Mouse (Mus musculus) heart, embryonic 12.5 days (tissue): ENCODE results near the gene Galnt18. TPM values are rescaled to one million over a fixed set of nuclear protein-coding genes. Genes with fewer than 3 reads are reported as not detected.

Experiments used
- ATAC-seq: fragments of 200-750 bp; cut with Nextera tagmentation; 2 replicates; pipeline ENCODE4 v1.8.0; 2017; ENCODE audit warnings: moderate TSS enrichment, moderate library complexity; ENCODE audit not compliant: insufficient number of reproducible peaks, low FRiP score
- H3K27ac ChIP-seq: fragments of 300-500 bp; sonication (generic); 2 replicates; pipeline ENCODE4 v1.5.1; 2016; ENCODE audit warnings: mild to moderate bottlenecking, moderate library complexity; ENCODE audit not compliant: poor library complexity, severe bottlenecking
- H3K27me3 ChIP-seq: fragments of 300-500 bp; sonication (generic); replicated peaks from 2 replicates; pipeline ENCODE4 v1.6.1; 2016; ENCODE audit warnings: mild to moderate bottlenecking, moderate library complexity
- H3K36me3 ChIP-seq: fragments of 300-500 bp; sonication (generic); 2 replicates; pipeline ENCODE4 v1.6.1; 2016; ENCODE audit warnings: mild to moderate bottlenecking, moderate library complexity
- H3K4me1 ChIP-seq: fragments of 300-500 bp; sonication (generic); replicated peaks from 2 replicates; pipeline ENCODE4 v1.6.1; 2016; ENCODE audit warnings: mild to moderate bottlenecking
- H3K4me2 ChIP-seq: fragments of 300-500 bp; sonication (generic); 2 replicates; pipeline ENCODE4 v1.6.1; 2016; ENCODE audit warnings: mild to moderate bottlenecking, moderate library complexity
- H3K4me3 ChIP-seq: fragments of 300-500 bp; sonication (generic); 2 replicates; pipeline ENCODE4 v1.5.1; 2016; ENCODE audit warnings: mild to moderate bottlenecking
- H3K9ac ChIP-seq: fragments of 300-500 bp; sonication (generic); 2 replicates; pipeline ENCODE4 v1.6.1; 2016; ENCODE audit warnings: mild to moderate bottlenecking, moderate library complexity
- H3K9me3 ChIP-seq: fragments of 300-500 bp; sonication (generic); replicated peaks from 2 replicates; pipeline ENCODE4 v1.6.1; 2016; ENCODE audit warnings: mild to moderate bottlenecking, moderate library complexity
- WGBS: fragments of 180-500 bp; shearing (Covaris S2); methylation state at CpG from one replicate; pipeline ENCODE4 v1.1.7; 2016; 5-methylcytosine and 5-hydroxymethylcytosine counted together
- polyA plus RNA-seq: library from polyadenylated mRNA; unstranded; fragments of >200 nt; fragmentation: Nextera tagmentation; extraction: Ambion mirVana; gene quantifications from 2 replicates; pipeline ENCODE4 v1.2.1, GENCODE M21; 2016

Gene Galnt18
- polyA plus RNA-seq, 1 experiment from 2014 or later: 11.1 TPM

DNA sequence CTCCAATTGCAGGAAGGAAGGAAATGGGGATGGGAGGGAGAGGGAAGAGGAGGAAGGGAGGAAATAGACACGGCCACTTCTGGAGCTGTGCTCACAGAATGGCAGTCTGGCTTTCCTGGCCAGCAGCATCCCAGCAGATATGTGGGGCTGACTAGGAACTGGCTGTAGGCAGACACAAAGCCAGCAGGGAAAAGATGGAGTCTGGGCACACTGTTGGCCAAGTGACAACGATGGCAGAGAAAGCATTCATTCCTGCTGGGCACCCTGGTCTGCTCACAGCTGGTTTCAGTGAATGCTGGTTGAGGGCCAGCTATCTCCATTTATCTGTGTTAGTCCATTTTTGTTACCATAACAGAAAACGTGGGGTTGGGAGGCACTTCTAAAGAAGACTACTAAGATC is 43.4 kb downstream of the Galnt18 start:
- 58% methylated on average over 3 of the region's 3 CpGs for WGBS
- no peak overlapping the region for H3K27ac ChIP-seq

DNA sequence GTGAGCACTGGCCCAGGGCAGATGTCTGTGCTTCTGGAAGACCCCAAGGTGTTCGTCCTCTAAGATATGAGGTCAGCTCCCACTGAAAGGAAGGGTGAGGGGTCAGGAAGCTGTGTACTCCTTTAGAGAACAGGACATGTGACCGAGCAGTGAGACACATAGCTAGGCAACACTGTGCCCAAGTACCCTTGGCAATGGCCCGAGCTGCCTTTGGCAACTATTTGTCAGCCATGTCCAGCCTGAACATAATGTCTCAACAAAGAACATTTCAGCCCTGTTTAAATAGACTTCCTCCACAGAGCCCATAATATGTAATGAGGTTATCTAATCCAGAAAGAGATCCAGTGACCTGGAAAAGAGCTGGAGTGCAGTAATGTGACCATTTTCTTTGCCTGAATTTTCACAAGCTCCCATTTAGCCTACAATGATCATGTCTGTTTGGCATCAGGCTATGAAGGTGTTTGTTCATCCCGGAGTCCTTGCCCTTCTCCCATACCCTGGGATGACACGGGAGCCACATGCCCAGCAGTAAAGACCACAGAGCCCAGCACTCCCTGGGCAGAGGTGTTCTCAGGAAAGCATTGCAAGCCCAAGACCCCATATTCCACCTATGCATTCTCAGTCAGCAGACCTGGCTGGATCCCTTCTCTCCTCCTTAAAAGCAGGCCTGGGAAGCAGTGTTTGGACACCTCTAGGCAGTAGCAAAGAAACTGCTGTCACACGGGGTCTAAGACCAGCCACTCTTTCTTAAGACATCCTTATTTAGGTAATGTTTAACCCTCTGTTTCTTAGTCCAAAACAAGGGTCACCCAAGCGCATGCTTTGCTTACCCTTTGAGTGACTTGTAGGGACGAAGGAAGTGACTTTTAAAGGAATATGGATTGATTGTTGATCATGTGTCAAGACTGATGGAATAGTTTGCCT is 49.2 kb downstream of the Galnt18 start:
- Histone ChIP-seq H3K4me3 (no peak overlapping the region), H3K9ac (no peak overlapping the region), H3K27ac (no peak overlapping the region), H3K27me3 (no peaks in the 10 kb centered on the region), H3K4me2 (no peak overlapping the region), H3K9me3 (no peaks in the 10 kb centered on the region), H3K36me3 (no peaks in the 10 kb centered on the region), H3K4me1 (peaks cover 9% of the 10 kb centered on the region; the same call in 1 of the 2 replicates)
- WGBS: 75% methylated on average over 8 of the region's 8 CpGs
- ATAC-seq: no peak

More for the DNA sequence above, 43.4 kb downstream of the Galnt18 start:
- Histone ChIP-seq H3K36me3 (no peaks in the 10 kb centered on the region), H3K9ac (no peak overlapping the region), H3K27me3 (no peaks in the 10 kb centered on the region), H3K4me1 (peaks cover 48% of the 10 kb centered on the region), H3K4me3 (no peak overlapping the region), H3K9me3 (no peaks in the 10 kb centered on the region), H3K4me2 (no peak overlapping the region)
- ATAC-seq: no peak

DNA sequence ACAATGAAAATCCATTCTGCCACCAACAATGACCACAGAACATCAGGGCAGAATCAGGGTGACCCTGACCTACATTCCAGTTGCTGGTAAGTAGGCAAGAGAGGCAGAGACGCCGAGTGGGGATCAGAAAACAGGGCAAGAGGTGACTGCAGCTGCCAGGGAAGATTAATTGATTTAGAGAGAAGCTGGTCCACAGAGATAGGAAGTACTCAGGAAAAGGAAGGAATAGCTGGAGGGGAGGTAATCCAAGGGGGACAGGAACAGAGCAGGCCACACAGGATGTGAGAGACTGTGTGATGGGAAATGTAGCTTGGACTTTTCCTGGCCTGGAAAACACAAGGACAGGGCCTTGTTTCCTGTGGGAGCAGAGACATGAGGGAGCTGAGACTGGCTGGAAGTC is 52.8 kb downstream of the Galnt18 start:
- H3K4me3 ChIP-seq: no peak overlapping the region
- H3K27me3 ChIP-seq: no peaks in the 10 kb centered on the region
- H3K4me1 ChIP-seq: peaks cover 20% of the 10 kb centered on the region
- no peak overlapping the region for H3K9ac ChIP-seq
- 45% methylated on average over 2 of the region's 2 CpGs for whole genome bisulfite sequencing
- no peaks in the 10 kb centered on the region for H3K9me3 ChIP-seq
- 0 out of 2 replicates have a peak overlapping the region, but pooled peaks have one; percentile 19 for H3K27ac ChIP-seq
- peak; percentile 61; the same call in 1 of the 2 replicates for ATAC-seq
- no peaks in the 10 kb centered on the region for H3K36me3 ChIP-seq
- H3K4me2 ChIP-seq: no peak overlapping the region

DNA sequence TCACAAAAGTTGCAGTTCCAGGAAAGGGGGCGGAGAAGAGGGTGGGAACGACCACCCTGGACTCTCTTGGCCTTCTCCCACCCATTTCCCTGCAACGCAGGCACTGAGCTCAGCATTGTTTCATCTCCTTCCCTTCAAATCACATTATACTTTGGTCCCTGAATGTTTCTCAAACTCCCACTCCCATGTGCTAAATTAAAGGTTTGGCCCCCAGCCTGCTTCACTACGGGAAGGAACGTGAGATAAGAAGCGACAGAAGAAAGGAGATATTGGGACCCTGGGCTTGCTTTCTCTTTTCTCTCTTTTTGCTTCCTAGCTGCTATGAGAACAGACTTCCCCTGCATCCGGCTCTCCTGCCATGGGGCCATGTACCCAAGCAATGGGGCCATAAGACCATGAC is 55.0 kb downstream of the Galnt18 start:
- 44% methylated on average over 7 of the region's 7 CpGs for WGBS
- Histone ChIP-seq H3K9me3 (no peaks in the 10 kb centered on the region), H3K4me1 (peaks cover 39% of the 10 kb centered on the region), H3K36me3 (no peaks in the 10 kb centered on the region), H3K4me2 (no peak overlapping the region), H3K4me3 (no peak overlapping the region), H3K9ac (no peak overlapping the region), H3K27me3 (no peaks in the 10 kb centered on the region), H3K27ac (peak overlapping the region; percentile 13; the same call in 1 of the 2 replicates)
- ATAC-seq: no peak

DNA sequence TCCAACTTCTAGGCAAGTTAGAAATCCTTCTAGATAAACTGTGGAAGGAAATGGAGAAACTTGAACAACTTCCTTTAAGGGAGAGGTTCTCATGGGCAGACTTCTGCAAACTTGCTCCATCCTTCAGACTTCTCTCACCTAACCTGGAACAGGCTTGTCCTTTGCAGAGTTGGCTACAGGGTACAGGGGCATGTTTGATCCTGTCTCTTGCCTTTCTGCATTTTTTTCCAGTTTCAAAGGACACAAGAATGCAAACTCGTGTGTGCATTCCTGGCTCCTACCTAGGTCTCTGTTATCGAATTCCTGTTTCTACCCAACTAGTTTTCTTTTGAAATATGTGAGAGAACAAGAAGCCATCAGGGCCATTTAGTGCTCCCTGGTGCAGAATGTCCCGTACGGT is 55.8 kb downstream of the Galnt18 start:
- WGBS: 81% methylated on average over 4 of the region's 4 CpGs
- no peaks in the 10 kb centered on the region for H3K36me3 ChIP-seq

DNA sequence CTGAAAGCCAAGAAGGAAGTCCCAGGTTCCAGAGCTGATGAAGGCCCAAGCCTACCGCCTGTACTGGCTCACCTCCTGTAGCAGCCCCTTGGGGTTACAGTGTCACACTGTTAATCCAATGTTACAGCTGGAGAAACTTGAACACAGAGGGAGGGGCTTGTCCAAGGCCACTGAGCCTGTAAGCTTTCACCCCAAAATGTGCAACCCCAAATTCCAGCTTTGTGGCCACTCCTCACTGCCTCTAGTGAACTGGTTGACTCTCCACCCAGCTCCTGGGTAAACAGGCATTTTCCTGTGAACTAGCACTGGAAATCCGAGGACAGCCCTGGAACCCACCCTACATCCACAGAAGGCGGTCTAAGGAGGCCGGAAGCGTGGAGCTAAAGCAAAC is 58.5 kb downstream of the Galnt18 start:
- no peak overlapping the region for H3K9ac ChIP-seq
- WGBS: 79% methylated on average over 5 of the region's 5 CpGs
- H3K27me3 ChIP-seq: no peaks in the 10 kb centered on the region
- no peak for ATAC-seq
- 0 out of 2 replicates have a peak overlapping the region, but pooled peaks have one; percentile 24 for H3K27ac ChIP-seq
- H3K4me2 ChIP-seq: no peak overlapping the region
- H3K36me3 ChIP-seq: no peaks in the 10 kb centered on the region
- no peak overlapping the region for H3K4me3 ChIP-seq
- peaks cover 33% of the 10 kb centered on the region for H3K4me1 ChIP-seq
- H3K9me3 ChIP-seq: no peaks in the 10 kb centered on the region

More for the DNA sequence above, 55.8 kb downstream of the Galnt18 start:
- peaks cover 40% of the 10 kb centered on the region for H3K4me1 ChIP-seq
- no peak overlapping the region for H3K4me3 ChIP-seq
- H3K27me3 ChIP-seq: no peaks in the 10 kb centered on the region
- no peak for ATAC-seq
- H3K27ac ChIP-seq: peak overlapping the region; percentile 13; the same call in 1 of the 2 replicates
- no peak overlapping the region for H3K4me2 ChIP-seq
- no peak overlapping the region for H3K9ac ChIP-seq
- H3K9me3 ChIP-seq: no peaks in the 10 kb centered on the region

DNA sequence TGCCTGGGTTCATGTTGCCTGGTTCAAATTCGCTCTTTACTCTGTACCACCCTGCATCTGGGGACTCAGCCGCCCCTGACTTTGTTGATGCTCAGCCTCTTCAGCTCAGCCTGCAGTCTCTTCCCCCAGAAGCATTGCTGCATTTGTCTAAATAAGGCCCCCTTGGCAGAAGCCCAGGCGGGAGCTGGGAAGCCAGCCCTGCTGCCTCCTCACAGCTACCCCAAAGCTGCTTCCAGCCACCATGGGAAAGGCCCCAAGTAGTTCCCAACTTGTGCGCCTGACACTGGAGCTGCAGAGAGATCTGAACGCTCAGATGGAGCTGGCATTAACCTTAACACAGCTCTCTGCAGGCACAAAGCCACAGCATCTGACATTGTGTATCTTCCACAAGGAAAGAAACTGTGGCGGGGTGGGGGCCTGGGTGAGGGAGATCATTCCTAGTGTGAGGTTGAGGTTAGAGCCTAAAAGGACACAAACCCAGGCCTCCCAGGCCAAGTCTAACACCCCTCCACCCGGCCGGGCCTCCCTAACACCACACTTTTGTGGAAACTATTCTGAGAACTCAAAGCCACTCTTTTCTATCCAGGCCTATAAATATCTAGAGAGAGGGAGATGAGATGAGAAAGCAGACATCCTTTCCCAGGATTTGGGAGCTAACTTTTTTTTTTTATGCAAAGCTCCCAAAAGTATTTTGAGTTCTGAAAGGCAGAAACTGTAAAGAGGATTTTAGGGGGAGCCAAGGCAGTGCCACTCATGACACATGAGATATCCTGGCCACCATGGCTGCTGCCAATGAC is 59.1 kb downstream of the Galnt18 start:
- H3K4me3 ChIP-seq: no peak overlapping the region
- H3K36me3 ChIP-seq: no peaks in the 10 kb centered on the region
- no peaks in the 10 kb centered on the region for H3K9me3 ChIP-seq
- no peak overlapping the region for H3K9ac ChIP-seq
- 61% methylated on average over 8 of the region's 8 CpGs for WGBS
- H3K4me2 ChIP-seq: no peak overlapping the region
- peak overlapping the region; percentile 51 for H3K27ac ChIP-seq
- H3K27me3 ChIP-seq: no peaks in the 10 kb centered on the region
- peaks cover 33% of the 10 kb centered on the region for H3K4me1 ChIP-seq
- no peak for ATAC-seq

DNA sequence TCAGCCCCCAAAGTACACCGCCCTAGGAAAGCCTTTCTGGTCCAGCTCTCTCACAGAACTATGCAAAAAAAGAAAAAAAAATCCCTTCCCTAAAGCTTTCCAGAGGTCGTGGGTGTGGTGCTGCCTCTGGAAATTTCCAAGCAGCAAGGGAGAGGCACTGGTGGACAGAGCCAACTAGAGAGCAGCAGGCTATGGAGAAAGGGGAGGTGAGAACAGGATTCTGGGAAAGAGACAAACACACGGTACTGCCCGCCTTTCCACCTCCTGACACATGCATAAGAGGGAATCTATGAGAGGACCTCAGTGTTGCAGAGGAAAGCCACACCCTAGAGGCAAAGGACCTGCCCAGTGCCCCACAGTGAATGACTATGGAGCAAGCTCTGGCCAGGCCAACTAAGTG is 60.9 kb downstream of the Galnt18 start:
- no peaks in the 10 kb centered on the region for H3K9me3 ChIP-seq
- ATAC-seq: peak; percentile 44; the same call in 1 of the 2 replicates
- H3K9ac ChIP-seq: no peak overlapping the region
- H3K27ac ChIP-seq: no peak overlapping the region
- H3K36me3 ChIP-seq: no peaks in the 10 kb centered on the region
- WGBS: 62% methylated on average over 4 of the region's 4 CpGs
- no peak overlapping the region for H3K4me3 ChIP-seq
- H3K4me2 ChIP-seq: no peak overlapping the region
- H3K4me1 ChIP-seq: peaks cover 22% of the 10 kb centered on the region
- H3K27me3 ChIP-seq: no peaks in the 10 kb centered on the region

DNA sequence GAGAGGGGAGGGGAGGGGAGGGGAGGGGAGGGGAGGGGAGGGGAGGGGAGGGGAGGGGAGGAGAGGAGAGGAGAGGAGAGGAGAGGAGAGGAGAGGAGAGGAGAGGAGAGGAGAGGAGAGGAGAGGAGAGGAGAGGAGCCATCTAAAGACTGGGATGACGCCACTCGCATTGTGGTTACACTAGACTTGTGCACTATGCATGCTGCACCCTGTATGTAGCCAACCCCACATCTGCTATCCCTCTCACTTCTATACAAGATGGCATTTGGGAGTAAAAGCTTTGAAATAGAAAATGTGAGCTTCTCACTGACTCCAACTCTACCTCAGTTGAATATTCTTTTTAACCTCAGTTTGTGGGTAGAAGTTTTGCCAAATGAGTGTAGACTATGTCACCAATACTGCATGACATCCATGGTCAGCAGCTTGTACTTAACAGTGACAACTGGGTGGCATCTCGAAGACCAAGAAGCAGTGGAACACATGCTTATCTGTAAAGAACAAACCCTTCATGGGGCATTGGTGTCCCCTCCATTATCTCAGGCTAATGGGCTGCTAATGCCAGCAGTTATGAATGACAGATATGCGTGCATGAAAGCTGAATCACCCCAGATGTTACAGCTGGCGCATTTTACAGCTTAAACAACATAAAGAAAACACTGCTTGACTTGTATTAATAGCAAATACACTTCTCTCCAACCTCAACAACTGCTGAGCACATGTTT is 65.0 kb downstream of the Galnt18 start:
- ATAC-seq: no peak
- WGBS: 75% methylated on average over 5 of the region's 5 CpGs
- Histone ChIP-seq H3K4me3 (no peak overlapping the region), H3K27ac (no peak overlapping the region), H3K36me3 (no peaks in the 10 kb centered on the region), H3K4me2 (no peak overlapping the region), H3K4me1 (peaks cover 23% of the 10 kb centered on the region), H3K27me3 (no peaks in the 10 kb centered on the region), H3K9ac (no peak overlapping the region), H3K9me3 (peaks cover 5% of the 10 kb centered on the region; the same call in 1 of the 2 replicates)

DNA sequence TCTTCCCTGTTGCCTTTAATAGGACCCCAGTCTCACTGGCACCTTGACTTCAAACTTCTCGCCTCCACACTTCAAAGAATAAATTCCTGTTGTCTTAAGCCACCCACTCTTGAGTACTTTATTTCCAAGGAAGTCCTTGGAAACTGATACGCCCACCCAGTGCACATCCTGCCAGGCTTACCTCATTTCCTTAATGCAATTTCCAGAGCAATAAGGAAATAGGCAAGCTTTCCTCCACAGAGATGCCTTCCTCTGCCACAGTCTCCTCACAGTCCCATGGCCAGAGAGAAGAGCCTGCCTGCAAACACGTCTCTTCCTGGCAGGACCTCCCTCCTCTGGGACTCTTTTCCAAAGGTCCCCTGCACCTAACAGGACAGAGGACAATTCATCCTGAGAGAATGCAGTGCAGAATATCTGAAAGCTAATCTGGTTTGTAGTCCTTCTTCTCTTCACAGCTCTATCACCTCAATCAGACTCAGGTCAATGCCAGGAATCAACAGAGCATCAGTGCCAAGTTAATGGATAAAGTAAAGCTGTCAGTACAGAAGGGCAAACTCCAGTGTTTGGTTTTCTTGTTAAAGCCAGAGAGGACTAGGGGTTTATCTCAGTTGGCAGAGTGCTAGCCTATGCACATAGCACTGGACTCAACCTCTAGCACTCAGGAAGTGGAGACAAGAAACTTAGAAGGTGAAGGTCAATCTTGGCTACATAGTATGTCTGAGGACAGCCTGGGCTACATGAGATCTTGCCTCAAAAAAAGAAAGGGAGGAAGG is 65.8 kb downstream of the Galnt18 start:
- 54% methylated on average over 3 of the region's 3 CpGs for WGBS
- 0 out of 2 replicates have a peak overlapping the region, but pooled peaks have one; percentile 24 for H3K27ac ChIP-seq
- no peaks in the 10 kb centered on the region for H3K36me3 ChIP-seq
- peaks cover 26% of the 10 kb centered on the region for H3K4me1 ChIP-seq
- no peak overlapping the region for H3K4me2 ChIP-seq
- peak; percentile 45 for ATAC-seq
- no peaks in the 10 kb centered on the region for H3K27me3 ChIP-seq
- H3K4me3 ChIP-seq: no peak overlapping the region
- no peak overlapping the region for H3K9ac ChIP-seq
- H3K9me3 ChIP-seq: peaks cover 5% of the 10 kb centered on the region; the same call in 1 of the 2 replicates
